Mouse (Mus musculus) hindlimb bud, embryonic 11.5 days (tissue): ENCODE results near the gene Uts2b.
A peak's percentile ranks its signal among the peaks of the same experiment; 100 is the strongest.

Experiments
- DNase-seq: peaks from one replicate; pipeline ENCODE4 v3.0.0-alpha.2; 2012; ENCODE audit warnings: low read depth, low spot score; ENCODE audit errors: extremely low spot score

Uts2b gene

DNA sequence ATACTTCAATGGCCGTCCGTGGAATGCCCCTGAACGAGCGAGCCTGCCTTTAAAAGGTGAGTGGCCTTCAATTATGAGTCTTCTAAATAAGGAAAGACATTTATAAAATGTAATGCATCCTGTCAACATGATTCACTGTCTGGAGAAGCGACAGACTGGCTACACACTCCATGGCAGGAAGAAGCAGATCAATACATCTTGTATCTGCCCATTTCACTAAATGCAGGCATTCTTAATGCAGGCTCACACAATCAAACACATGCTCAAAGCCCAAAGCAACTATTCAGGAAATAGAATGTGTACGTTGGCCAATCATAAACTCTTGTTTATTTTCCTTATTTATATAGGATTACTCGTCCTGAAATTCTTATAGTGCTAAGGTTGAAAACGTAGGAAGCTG lies at the start of gene Uts2b:
Gene Uts2b (minus strand): TSS at position 49 of the 400 bp plus-strand sequence.
- no peak for DNase-seq

DNA sequence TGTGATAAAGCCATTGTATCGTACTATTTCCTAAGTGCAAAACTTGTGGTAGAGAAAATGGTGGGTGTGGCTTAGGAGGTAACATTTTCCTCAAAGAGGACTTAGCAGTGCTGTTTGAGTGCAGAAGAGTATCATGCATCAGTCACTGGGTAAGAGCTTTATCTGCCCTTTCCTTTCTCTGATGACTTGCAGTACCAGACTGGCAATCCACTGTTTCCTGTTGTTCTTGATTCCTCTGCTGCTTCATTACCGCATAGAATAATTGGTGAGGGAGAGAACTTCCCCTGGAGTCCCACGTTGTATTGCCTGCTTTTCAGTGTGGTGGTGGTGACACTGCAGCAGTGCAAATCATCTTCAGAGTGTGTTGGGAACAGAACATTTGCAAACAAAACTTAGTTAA lies 47.6 kb upstream of the Uts2b start:
- DNase-seq: no peak

DNA sequence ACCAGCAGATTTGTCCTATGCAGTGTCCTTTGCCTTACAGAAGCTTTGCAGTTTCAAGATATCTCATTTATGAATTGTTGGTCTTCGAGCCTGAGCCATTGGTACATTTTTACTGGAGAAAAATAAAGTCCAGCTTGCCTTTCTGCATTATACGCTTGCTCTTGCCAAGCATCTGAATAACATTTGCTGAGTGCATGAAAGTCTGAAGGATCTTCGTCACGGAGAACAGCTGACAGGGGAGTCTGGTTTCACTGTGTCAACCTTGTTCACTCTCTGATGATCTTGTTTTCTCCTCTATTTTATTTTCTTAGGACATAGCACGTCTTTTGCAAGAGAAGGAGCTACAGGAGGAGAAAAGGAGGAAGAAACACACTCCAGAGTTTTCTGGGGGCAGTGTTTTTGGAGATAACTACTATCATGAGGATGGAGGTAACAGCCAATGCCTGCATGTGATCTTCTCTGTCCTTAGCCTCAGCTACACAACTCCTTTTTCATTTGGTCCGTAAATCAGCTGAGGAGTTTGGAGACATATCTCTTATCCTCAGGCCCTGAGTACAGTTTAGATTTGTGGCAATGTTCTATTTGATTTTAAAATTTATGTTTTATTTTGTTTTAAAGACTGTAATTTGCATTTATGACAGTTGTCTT lies 47.0 kb upstream of the Uts2b start:
- DNase-seq: no peak

DNA sequence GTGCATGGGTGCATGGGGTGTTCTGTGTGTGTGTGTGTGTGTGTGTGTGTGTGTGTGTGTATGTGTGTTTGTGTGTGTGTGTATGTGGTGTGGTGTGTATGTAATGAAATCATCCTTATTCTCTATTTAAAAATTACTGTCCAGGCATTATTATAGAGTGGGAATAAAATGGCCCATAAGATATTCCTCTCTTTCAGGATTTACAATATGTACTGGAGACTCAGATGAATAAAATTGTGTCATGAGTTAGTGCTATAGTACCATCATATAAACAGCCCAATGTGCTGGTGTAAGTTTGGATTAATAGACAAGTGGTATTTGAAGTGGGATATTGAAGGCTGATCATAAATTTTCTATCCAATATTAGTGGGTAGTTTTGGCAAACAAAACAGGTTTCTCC lies 34.1 kb upstream of the Uts2b start:
- no peak for DNase-seq

DNA sequence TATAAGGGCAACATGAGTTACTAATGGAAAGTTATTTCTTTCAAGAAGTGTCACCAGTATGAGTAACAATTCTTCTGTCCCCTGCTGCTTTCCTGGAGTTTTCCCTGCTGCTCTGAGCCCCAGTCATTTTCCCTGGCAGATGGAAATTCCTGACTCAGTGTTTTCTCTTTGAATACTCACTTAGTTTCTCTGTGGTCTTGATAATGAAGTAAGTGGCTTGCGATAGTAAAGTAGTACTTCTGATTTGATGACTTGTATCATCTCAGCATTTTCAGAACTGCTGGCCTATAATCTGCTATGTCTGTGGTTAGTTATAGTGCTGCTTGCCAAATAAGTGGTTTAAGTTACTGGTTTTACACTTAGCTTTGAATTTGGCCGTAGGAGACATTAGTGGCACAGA lies 31.5 kb upstream of the Uts2b start:
- no peak for DNase-seq

DNA sequence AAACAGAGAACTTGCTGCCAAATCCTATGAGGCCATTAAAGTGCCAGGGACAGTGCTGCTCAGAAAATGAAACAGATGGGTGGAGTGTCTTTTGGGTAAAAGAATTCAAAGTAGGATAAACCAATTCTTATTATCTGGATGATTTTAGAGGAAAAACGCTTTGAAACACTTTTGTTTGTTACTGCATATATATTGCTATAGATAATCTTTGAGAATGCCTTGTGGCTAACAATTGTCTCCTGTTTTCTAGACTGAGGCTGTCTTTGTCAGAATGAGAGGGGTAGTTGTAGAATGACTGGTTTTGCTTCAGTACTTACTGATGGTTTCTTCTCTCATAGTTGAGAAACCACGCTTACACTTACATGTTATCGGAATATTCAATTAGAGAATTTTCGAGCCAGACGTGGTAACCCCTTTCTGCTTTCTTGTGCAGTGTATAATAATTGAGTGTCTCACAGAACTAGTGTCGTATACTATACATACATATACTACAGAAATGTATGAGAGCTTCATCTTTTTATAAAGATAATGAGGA lies 29.7 kb upstream of the Uts2b start:
- DNase-seq: no peak

DNA sequence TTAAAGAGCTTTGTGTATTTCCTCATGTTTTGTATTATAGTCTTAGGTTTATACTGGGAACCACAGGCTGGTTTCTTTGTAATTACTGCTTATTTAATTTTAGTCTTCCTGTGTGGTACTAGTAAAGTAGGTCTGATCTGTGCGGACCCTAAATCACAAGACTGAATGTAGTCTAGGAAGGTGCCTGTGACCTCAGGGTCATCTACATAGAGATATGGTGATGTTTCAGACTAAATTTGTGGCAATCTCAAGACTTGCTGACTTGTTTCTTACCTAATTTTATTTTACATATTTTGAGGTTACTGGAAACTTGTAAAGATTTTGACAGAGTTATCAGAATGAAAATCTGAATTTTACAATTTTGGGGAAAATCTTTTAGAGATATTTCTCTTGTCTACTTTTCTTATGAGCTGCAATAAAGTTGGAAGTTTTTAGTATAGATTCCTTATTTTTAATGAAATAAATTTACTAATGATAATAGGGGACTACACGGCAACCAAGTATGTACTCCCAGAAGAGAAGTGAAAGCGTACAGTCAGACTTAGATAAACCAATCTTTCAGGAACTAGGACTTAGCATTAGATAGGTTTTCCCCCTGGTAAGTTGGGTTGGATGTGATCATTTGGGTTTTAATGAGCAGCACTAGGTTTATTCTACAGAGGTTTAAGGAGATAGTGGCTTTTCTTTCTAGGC lies 29.1 kb upstream of the Uts2b start:
- DNase-seq: no peak

DNA sequence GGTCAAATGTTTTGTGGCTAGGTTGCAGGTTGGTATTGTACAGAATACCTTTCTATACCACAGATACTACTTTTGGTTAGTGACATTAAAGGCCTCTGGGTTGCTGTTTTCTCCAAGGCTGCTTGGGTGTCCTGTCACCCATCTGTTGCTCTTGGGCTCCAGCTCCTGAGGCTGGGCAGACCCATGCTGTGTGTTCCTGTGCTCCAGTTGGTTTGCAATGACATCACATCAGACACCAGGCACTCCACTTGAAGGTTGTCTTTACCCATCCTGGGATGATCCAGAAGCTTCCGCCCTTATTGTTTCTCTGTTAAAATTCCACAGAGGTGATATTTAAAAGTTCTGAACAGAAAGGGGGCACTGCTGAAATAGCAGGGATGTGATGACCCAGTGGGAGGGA lies 26.9 kb upstream of the Uts2b start:
- no peak for DNase-seq

DNA sequence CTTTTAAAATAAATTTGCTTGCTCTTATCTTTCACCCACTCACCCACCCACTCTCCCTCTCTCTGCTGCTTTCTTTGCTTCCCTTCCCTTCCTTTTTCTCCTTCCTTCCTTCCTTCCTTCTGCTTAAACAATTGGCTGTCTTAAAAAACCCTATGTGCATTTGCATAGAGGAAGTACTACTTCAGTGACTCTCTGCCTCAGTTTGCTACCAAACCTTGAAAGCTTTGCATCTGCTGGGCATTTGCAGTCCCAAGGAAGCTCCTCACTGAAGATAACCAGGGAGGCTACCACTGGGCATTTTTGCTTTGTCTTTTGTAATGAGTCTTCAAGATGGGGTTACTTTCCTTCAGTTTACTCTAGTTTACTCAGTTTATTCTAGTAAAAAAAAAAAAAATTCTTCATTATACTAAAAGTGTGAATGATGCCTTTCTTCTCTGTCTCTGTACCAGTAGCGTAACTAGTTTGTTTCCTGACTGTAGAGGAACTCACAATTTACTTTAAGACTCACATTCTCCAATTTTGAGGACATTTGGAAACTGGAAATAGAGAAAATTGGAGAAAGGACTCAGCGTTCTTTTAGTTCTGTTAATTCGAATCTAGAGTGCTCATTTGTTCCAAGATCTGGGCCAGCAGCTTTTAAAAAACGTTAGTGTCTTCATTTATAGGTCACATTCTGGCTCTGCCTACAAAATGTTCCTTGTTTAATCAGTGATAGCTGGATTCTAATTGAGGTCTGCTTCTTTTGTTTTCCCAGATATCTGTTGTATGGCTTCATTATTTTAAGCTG lies 25.4 kb upstream of the Uts2b start:
- no peak for DNase-seq

DNA sequence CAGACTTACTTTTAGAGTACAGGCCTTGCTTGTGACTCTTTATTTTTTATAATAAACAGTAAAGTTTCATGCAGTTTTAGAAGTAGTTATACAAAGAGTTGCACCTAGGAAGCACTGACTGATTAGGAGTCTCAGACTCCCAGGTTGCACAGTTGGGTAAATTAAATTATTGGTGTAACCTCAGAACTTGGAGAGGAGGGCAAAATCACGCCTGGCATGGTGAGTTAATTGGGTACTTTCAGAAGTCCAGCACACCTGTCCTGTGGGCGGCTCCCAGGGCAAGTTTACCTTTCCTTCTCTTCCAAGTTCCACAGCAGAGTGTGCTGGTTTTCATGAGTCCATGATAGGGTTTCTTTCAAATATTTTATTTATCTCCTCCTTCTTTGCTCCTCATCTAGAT lies 21.8 kb upstream of the Uts2b start:
- no peak for DNase-seq

DNA sequence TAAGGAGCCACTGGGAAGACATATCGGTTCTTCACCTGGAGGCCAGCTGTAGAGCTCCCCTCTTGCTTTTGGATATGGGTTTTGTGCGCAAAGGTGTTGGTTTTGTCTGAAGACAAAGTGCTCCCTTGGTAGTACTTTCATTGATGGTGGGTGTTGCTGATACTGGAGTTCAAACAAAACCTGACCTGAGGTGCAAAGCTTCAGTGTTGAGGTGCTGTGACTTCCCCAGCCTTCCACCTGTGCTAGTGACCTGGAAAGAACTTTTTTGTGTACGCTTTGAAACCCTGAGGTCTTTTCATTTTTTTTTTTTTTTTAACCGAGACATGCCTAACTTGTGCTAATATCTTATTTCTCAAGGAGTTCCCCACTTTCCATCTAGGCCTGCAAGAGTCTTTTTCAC lies 20.3 kb upstream of the Uts2b start:
- no peak for DNase-seq

DNA sequence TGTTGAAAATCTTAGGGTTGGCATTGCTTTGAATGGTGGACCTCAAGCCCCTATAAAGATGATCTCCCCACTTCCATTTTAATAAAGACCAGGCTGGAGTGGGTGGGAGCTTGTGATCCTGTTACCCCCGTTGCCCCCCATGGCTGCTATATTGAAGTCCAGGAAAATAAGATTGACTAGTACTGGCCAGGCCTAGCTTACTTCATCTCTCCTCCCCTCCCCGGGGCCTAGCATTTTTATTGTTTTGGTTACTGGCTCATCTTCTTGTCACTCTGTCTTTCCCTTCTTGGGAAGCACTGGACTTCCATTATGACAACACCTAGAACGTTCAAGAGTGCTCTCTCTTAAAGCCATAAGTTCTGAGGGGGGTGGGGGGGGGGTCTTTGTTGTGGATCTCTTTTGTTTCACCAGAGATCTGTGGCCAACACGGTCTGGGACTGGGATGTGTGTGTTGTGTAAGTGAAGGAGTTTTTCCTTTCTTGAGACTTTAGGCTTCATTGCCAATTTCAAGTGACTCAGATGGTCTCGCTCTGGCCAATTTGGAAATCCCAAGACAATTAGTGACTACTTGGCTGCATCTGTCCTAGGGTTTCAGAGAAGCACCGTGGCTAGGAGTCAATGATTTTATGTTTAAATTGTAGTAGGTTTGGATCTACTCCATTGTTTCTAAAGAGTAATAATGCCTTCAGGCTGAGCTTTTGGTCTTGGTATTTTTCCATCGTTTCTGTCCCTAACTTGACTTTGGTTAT lies 19.7 kb upstream of the Uts2b start:
- DNase-seq: no peak

DNA sequence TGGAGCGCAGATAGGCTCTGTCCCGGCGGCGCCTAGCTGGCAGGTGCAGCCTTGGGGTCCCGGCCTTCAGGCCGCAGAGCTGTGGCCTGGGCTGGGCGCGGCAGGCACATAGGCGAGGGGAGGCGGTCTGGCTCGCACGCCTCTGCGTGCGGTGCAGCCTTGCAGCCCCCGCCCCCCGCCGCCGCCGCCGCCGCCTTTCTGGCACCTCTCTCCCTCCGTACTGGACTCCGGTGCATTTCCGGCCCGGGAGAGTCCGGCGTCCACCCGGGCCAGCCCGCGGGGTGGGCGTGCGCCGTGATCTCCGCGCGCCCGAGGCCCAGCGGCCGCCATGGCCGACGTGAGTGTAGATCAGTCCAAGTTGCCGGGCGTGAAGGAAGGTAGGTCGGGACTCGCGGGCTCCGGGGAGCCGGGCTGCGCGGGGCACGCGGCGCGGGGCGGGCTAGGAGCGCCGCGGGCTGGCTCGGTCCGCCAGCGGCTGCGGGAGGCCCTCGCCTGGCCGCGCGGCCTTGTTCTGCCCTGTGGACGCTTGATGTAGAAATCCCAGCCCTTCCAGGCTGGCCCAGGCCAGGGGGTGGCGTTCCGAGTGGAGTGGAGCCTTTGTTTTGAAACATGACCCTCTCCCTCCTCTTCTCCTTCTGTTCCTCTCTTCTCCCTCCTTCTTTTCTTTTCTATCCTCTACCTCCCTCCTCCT lies 18.9 kb upstream of the Uts2b start, which contains the start of gene Ccdc50:
Gene Ccdc50 (plus strand): TSS at position 109 of the 691 bp plus-strand sequence.
- peak; percentile 16 for DNase-seq

DNA sequence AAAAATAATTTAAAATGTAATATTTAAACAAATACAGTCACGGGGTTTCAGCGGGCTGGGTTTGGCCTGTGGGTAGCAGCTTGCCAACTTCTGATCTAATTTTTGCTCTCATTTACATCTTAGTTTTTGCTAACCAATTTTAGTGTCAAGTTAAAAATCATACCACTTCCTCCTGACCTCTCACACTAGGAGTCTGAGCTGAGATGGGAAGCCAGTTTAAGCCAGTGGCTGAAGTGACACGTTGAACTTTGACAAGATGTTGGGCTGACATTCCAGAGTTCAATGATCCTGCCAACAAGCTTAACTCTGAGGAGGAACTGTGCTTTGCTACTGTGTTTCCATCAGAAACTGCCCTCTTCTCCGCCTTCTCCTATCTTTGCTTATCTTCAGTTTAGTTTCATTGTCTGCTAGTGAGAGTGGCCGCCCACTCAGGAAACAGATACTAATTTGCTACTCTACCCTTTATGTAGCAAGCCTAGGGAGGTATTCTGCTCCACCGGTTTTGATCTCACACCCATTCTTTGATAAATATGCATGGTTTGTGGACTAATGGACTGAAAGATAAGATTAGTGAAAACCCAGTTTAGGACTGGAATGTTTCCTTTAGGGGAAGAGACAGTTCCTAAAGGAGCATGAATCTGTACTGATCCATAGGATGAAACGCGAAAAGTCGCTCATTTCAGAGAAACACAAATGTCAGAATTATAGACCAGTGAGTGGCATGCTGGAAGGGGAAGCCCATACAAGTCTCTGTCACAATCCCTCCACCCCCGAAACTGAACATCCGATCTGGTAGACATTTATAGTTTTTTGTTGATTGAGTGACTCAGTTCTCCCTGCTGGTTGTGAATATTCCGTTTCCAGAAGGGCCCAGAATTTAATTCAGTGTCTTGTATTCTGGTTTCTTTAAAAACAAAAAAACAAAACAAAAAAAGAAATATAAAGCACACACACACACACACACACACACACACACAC lies 17.9 kb upstream of the Uts2b start:
- DNase-seq: no peak

DNA sequence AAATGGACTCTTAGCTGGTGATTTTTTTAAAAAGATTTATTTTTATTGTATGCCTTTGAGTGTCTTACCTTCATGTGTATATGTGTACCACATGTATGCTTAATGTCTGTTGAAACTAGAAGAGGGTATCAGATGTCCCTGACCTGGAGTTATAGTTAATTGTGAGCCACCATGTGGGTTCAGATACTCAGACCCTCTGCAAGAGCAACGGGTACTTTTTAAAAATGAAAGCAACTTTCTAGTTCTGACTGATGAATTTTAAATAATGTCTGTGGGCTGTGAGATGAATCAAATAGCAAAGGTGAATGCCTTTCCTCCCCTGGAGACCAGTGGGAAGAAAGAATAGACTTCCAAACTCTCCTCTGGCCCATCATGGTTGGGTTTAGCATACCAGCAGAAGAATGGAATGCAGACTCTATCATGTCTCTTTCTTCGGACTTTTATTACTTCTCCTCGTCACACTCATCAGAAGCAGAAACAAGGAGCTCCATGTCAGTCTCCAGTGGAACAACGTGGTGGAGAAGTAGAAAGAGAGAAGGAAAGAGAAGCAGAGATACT lies 16.9 kb upstream of the Uts2b start:
- no peak for DNase-seq

DNA sequence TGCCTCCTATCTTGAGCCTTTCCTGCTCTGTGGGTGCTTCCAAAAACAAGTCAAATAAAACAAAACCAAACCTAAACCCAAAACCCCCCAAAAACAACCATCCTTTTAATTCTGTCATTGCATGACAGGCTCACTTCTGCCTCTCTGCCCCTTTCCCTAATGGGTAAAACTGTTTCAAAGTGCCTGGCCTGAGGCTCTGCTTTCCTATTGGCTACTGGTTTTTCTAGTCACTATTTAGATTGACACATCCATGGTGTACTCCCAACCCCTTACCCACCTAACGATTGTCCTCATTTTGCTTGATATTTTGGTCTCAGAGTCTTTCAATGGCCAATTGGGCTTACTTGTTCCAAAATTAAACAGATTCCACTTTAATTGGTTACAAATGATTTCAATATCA lies 15.6 kb upstream of the Uts2b start:
- DNase-seq: no peak

DNA sequence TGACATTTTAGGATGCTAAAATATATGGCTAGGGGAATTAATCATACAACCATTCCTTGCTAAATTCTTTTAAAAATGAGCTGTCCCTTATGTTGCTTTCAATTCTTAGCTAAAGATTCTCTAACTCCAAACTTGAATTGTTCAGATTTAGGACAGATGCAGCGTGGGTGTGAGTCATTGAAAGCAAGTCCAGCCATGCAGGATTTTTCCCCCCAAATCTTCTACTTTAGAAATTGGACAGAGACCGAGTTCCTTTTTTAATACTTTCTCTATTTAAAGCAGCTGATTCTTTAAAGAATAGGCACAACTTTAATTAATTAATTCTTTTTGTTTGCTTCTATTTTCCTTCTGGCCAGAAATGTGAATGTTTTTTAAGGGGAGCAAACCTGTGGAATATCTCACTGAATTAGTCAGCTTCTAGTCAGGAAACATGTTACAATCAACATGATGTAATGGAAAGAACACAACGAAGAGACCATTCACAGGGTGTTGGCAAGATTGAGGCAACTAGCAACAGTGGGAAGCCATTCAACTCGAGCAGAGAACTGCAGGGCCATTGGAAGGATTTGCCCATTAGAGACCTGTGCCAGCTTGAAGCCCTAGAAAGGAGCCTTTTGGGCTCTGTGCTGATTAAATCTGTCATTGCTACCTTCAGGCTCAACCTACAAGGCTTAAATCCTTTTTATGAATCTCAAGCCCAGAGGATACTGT lies 15.0 kb upstream of the Uts2b start:
- DNase-seq: no peak

DNA sequence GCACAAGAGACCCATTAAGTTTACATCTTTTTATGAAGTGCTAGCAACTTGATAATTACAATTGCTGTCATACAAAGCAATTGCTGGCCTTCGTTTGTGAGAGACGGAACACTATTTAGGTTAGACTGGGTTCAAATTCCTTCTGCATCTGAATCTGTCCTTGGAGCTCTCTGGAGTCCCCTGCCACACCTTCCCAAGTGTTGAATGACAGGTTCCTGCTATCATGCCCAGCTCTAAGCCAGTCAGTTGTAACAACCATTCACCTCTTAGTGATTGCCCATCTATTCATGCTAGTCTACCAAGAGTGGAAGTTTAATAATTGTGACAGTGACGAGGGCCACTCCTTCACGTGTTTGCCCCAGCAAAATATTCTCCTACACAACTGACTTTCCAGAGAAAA lies 12.2 kb upstream of the Uts2b start:
- no peak for DNase-seq
